Mouse (Mus musculus) liver, postnatal 0 days (tissue): ENCODE data around the gene Mycbp. TPM values are rescaled to one million over a fixed set of nuclear protein-coding genes. Genes with fewer than 3 reads are reported as not detected.
"Not testable (repeated sequence)": the region's sequence is repeated elsewhere in the genome, so short reads cannot be mapped to it uniquely, and the experiment has no call there.

Source experiments
- ATAC-seq: fragments of 200-750 bp; cut with Nextera tagmentation; 2 replicates; pipeline ENCODE4 v1.8.0; 2017; ENCODE audit warnings: mild to moderate bottlenecking, moderate library complexity
- DNase-seq: peaks from one replicate; pipeline ENCODE4 v3.0.0-alpha.2; 2016
- H3K27ac ChIP-seq: fragments of 300-500 bp; sonication (generic); 2 replicates; pipeline ENCODE4 v1.5.1; 2014; ENCODE audit warnings: antibody characterized with exemption, moderate library complexity, mild to moderate bottlenecking, low read depth
- H3K27me3 ChIP-seq: fragments of 300-500 bp; sonication (generic); 2 replicates; pipeline ENCODE4 v1.6.1; 2014; ENCODE audit warnings: low read length, control low read depth, mixed read lengths; ENCODE audit not compliant: insufficient read depth
- H3K36me3 ChIP-seq: fragments of 300-500 bp; sonication (generic); replicated peaks from 2 replicates; pipeline ENCODE4 v1.6.1; 2014; ENCODE audit warnings: mild to moderate bottlenecking, control low read depth, low read length, moderate library complexity, mixed read lengths; ENCODE audit not compliant: insufficient read depth
- H3K4me1 ChIP-seq: fragments of 300-500 bp; sonication (generic); 2 replicates; pipeline ENCODE4 v1.6.1; 2014; ENCODE audit warnings: antibody characterized with exemption, mild to moderate bottlenecking, control low read depth; ENCODE audit not compliant: insufficient read depth
- H3K4me2 ChIP-seq: fragments of 300-500 bp; sonication (generic); 2 replicates; pipeline ENCODE4 v1.6.1; 2014; ENCODE audit warnings: low read depth, mild to moderate bottlenecking, low read length, moderate library complexity, mixed read lengths
- H3K4me3 ChIP-seq: fragments of 300-500 bp; sonication (generic); 2 replicates; pipeline ENCODE4 v1.5.1; 2014; ENCODE audit warnings: low read depth, low read length
- H3K9ac ChIP-seq: fragments of 300-500 bp; sonication (generic); replicated peaks from 2 replicates; pipeline ENCODE4 v1.6.1; 2014; ENCODE audit warnings: mild to moderate bottlenecking, moderate library complexity
- H3K9me3 ChIP-seq: fragments of 300-500 bp; sonication (generic); 2 replicates; pipeline ENCODE4 v1.6.1; 2016; ENCODE audit warnings: mild to moderate bottlenecking, control low read depth, low read length, mixed read lengths
- CTCF ChIP-seq: sonication (generic); IDR thresholded peaks from 2 replicates; pipeline ENCODE4 v1.5.1; 2016; ENCODE audit warnings: antibody characterized with exemption, low read depth
- EP300 ChIP-seq: IDR thresholded peaks from 2 replicates; pipeline ENCODE4 v1.6.1; 2016; ENCODE audit warnings: antibody characterized with exemption, low read depth, mild to moderate bottlenecking
- WGBS: fragments of 180-500 bp; shearing (Covaris S2); extraction: QIAGEN DNeasy Blood & Tissue Kit; methylation state at CpG from one replicate; pipeline ENCODE4 v1.1.7; 2014; ENCODE audit not compliant: insufficient replicate concordance; 5-methylcytosine and 5-hydroxymethylcytosine counted together
- polyA plus RNA-seq: library from polyadenylated mRNA; unstranded; fragments of >200 nt; fragmentation: Nextera tagmentation; extraction: Ambion mirVana; gene quantifications from 2 replicates; pipeline ENCODE4 v1.2.1, GENCODE M21; 2015

Mycbp gene
- polyA plus RNA-seq, 1 experiment from 2014 or later: 43.5 TPM

DNA sequence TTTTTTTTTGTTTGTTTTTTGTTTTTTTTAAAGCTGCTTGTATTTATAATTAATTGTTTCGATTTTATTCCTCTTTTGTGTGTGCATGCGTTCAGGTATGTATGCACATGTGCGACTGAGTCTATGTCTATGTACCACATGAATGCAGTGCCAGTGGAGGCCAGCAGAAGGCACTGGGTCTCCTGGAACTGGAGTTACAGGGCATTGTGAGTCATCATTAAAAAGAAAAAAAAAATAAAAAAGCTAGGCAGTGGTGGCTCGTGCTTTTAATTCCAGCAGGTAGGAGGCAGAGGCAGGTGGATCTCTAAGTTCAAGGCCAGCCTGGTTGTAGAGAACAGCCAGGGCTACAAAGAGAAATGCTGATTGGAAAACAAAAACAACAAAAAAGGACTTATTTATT, 25.4 kb downstream of the Mycbp start:
- H3K27me3 ChIP-seq: no peaks in the 10 kb centered on the region
- peaks cover 69% of the 10 kb centered on the region for H3K36me3 ChIP-seq
- no peak for TF ChIP-seq CTCF
- no peak for TF ChIP-seq EP300
- WGBS: 81% methylated on average over 4 of the region's 4 CpGs
- H3K9me3 ChIP-seq: no peaks in the 10 kb centered on the region
- no peak overlapping the region for H3K9ac ChIP-seq
- no peak for ATAC-seq
- no peak overlapping the region for H3K4me2 ChIP-seq
- H3K4me1 ChIP-seq: no peaks in the 10 kb centered on the region
- no peak overlapping the region for H3K27ac ChIP-seq
- DNase-seq: no peak
- H3K4me3 ChIP-seq: no peak overlapping the region

DNA sequence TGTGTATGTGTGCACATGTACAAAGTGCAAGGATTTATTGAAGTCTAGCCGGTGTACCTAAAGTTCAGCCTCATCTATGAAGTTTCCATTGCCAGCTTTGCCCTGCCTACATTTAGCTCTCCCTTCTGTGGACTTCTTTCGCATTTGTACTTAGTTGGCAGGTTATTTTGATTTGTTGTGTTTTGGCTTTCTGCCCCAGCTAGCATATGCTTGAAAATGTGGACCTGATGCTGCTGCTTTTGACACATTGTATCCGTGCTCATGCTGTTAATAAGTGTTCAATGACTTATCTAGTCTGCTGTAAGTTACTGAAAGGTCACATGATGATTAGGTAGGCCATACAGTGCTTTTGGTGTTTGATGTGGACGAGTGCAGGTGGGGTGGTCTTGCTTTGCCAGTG, 29.7 kb downstream of the Mycbp start:
- 77% methylated on average over 4 of the region's 4 CpGs for WGBS
- no peak overlapping the region for H3K9ac ChIP-seq
- no peak overlapping the region for H3K27ac ChIP-seq
- peaks cover 65% of the 10 kb centered on the region for H3K36me3 ChIP-seq
- H3K9me3 ChIP-seq: no peaks in the 10 kb centered on the region
- no peaks in the 10 kb centered on the region for H3K27me3 ChIP-seq
- peak; percentile 29; the same call in 1 of the 2 replicates for ATAC-seq
- H3K4me3 ChIP-seq: no peak overlapping the region
- TF ChIP-seq CTCF (no peak), EP300 (no peak)
- H3K4me2 ChIP-seq: no peak overlapping the region
- DNase-seq: no peak
- H3K4me1 ChIP-seq: no peaks in the 10 kb centered on the region

GRCm38 (mm10) chr4:123936059-123936458, 31.4 kb downstream of the Mycbp start:
- H3K27me3 ChIP-seq: no peaks in the 10 kb centered on the region
- H3K27ac ChIP-seq: no peak overlapping the region
- ATAC-seq: no peak
- no peak overlapping the region for H3K4me3 ChIP-seq
- no peak for TF ChIP-seq EP300
- no peak for TF ChIP-seq CTCF
- H3K36me3 ChIP-seq: peaks cover 50% of the 10 kb centered on the region
- no peaks in the 10 kb centered on the region for H3K4me1 ChIP-seq
- no peak overlapping the region for H3K4me2 ChIP-seq
- no peak overlapping the region for H3K9ac ChIP-seq
- no peaks in the 10 kb centered on the region for H3K9me3 ChIP-seq
- WGBS: 90% methylated on average over 7 of the region's 7 CpGs
- no peak for DNase-seq

DNA sequence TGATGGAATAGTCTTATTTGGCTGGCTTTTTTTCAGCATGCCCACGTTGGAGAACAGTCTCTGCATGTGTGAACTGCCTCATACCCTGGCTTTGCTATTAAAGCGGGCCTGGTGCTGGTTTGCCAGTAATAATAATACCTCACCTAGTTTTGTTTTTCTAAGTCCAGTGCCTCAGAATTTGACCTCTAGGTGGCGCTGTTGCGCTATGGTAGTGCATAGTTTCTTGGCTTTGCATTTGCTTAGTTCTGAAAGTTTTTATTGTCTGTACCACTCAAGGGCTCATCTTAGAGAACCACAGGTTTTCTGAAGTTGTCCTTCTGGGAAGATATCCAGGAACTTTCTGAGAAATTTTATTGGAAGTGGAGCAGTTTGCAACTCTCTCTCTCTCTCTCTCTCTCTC, 35.2 kb downstream of the Mycbp start:
- Histone ChIP-seq H3K9ac (no peak overlapping the region), H3K4me1 (no peaks in the 10 kb centered on the region), H3K4me2 (no peak overlapping the region), H3K4me3 (no peak overlapping the region), H3K36me3 (peaks cover 23% of the 10 kb centered on the region), H3K9me3 (no peaks in the 10 kb centered on the region), H3K27ac (no peak overlapping the region), H3K27me3 (no peaks in the 10 kb centered on the region)
- 7% methylated on average over 4 of the region's 4 CpGs for WGBS
- peak; percentile 89 for TF ChIP-seq CTCF
- TF ChIP-seq EP300: no peak
- no peak for ATAC-seq
- DNase-seq: peak; percentile 83

DNA sequence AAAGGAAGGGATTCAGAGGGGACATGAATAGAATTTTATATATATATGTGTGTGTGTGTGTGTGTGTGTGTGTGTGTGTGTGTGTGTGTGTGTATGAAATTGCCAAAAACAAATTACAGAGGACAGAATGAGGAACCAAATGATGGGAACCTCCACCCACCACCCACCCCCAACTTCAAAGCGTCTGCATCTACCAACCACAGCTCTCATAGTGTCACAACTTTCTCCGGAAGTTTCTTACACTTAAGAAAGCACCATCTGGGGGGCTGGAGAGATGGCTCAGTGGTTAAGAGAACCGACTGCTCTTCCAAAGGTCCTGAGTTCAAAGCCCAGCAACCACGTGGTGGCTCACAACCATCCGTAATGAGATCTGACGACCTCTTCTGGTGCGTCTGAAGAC, 36.2 kb downstream of the Mycbp start:
- not testable (repeated sequence) for H3K4me1 ChIP-seq, H3K27ac ChIP-seq, DNase-seq, H3K4me3 ChIP-seq, H3K9ac ChIP-seq, H3K9me3 ChIP-seq, H3K4me2 ChIP-seq, H3K27me3 ChIP-seq
- WGBS: 41% methylated on average over 7 of the region's 7 CpGs
- 0 out of 2 replicates have a peak, but pooled peaks have one; percentile 29 for ATAC-seq
- H3K36me3 ChIP-seq: peaks cover 13% of the 10 kb centered on the region

DNA sequence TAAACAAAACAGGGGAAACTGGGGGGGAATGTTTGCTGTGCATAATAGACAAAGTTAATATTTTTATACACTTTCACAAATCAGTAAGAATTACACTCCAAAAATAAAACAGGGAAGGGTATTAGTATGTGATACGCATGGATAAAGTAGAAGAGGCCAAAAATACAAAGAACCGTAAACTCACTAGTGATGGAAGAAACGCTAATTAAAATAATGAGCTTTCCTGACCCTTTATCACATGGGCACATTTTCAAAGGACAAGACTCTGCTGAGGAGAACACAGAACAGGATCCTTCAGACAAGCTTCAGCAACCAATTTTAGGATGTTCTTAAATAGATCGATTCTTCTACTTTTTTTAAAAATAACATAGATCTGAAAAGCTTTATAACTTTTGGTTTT, 42.1 kb downstream of the Mycbp start:
- Histone ChIP-seq H3K27me3 (no peaks in the 10 kb centered on the region), H3K4me3 (no peak overlapping the region), H3K4me2 (no peak overlapping the region), H3K9ac (no peak overlapping the region), H3K9me3 (no peaks in the 10 kb centered on the region), H3K27ac (no peak overlapping the region), H3K4me1 (no peaks in the 10 kb centered on the region), H3K36me3 (no peaks in the 10 kb centered on the region)
- DNase-seq (no peak), ATAC-seq (no peak)
- WGBS: 77% methylated on average over 4 of the region's 4 CpGs
- TF ChIP-seq CTCF: no peak
- no peak for TF ChIP-seq EP300

GRCm38 (mm10) chr4:123947149-123947548, 42.5 kb downstream of the Mycbp start:
- Histone ChIP-seq H3K4me1 (no peaks in the 10 kb centered on the region), H3K4me2 (no peak overlapping the region), H3K4me3 (no peak overlapping the region), H3K9me3 (no peaks in the 10 kb centered on the region), H3K27me3 (no peaks in the 10 kb centered on the region), H3K9ac (no peak overlapping the region), H3K27ac (no peak overlapping the region), H3K36me3 (no peaks in the 10 kb centered on the region)
- no peak for DNase-seq
- 47% methylated on average over 5 of the region's 5 CpGs for WGBS
- TF ChIP-seq CTCF (no peak), EP300 (no peak)
- no peak for ATAC-seq
